Mouse (Mus musculus) myocyte (in vitro differentiated cells): ENCODE measurements around the gene Ptprd.

ENCODE experiments used
- POLR2A ChIP-seq: IDR thresholded peaks from one replicate; pipeline ENCODE4 v1.6.1; 2011; ENCODE audit warnings: low read depth, mild to moderate bottlenecking, control low read depth, moderate library complexity; ENCODE audit not compliant: insufficient read length
- POLR2AphosphoS2 ChIP-seq: IDR thresholded peaks from one replicate; pipeline ENCODE4 v1.6.1; 2011; ENCODE audit warnings: low read depth, control low read depth; ENCODE audit not compliant: insufficient read length
- REST ChIP-seq: IDR thresholded peaks from one replicate; pipeline ENCODE4 v1.6.1; 2011; ENCODE audit warnings: mild to moderate bottlenecking, control low read depth, moderate library complexity; ENCODE audit not compliant: insufficient read depth, insufficient read length

DNA sequence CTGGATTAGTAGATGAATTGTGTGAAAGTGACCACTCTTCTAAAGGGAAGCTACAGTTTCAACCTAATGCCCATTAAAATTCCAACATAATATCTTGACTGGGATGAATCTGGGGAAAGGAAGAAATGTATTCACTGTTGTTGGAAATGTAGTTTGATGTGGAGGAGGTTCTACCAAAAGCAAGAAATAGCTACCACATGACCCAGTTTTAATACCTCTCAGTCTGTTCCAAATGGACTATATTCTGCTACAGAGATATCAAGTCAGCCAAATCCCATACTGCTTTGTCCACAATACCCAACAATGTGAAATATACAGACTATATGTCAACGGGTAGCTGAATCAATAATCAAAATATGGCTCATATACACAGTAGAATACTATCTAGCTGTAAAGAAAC lies 1221.8 kb downstream of the Ptprd start:
- TF ChIP-seq POLR2A (no peak), POLR2AphosphoS2 (no peak), REST (no peak)
